39 mouse cellular contexts compared by ENCODE assay signal in genomic region chr12:33365133-33365532, GRCm38 (mm10). TPM values are rescaled to one million over a fixed set of nuclear protein-coding genes. Genes with fewer than 3 reads are reported as not detected.
"Had no signal": no experiment of that assay in that cellular context is flagged by ENCODE, and none has a peak within 500 bp of the region (broad histone marks: within the 10 kb centered on the region; RNA-seq: fewer than 3 reads in every experiment).

No protein-coding gene starts in this region.

- H3K4me3 ChIP-seq: left cerebral cortex, adult 2 months; limb, embryonic 10.5 days; limb, embryonic 12.5 days; limb, embryonic 13.5 days; limb, embryonic 15.5 days; liver, embryonic 12.5 days; liver, embryonic 13.5 days; liver, embryonic 15.5 days; lung, embryonic 15.5 days; megakaryocyte, embryonic 14.5 days; midbrain, embryonic 10.5 days; midbrain, embryonic 12.5 days; midbrain, embryonic 13.5 days; midbrain, embryonic 15.5 days; myocyte had no signal

- H3K27me3 ChIP-seq: limb, embryonic 12.5 days; limb, embryonic 13.5 days; limb, embryonic 15.5 days; liver, embryonic 12.5 days; liver, embryonic 13.5 days; liver, embryonic 15.5 days; lung, embryonic 15.5 days; megakaryocyte, embryonic 14.5 days; midbrain, embryonic 12.5 days; midbrain, embryonic 13.5 days; midbrain, embryonic 15.5 days had no signal

- H3K9me3 ChIP-seq: limb, embryonic 10.5 days; limb, embryonic 12.5 days; limb, embryonic 13.5 days; limb, embryonic 15.5 days; liver, embryonic 12.5 days; liver, embryonic 13.5 days; liver, embryonic 15.5 days; lung, embryonic 15.5 days; megakaryocyte, embryonic 14.5 days; midbrain, embryonic 10.5 days; midbrain, embryonic 12.5 days; midbrain, embryonic 13.5 days; midbrain, embryonic 15.5 days had no signal

- DNase-seq: left cerebral cortex, postnatal 4 days; liver; liver, embryonic 13.5 days; liver, postnatal 0 days; lung, adult 18-20 months; lung, adult 2 months; lung, embryonic 14.5 days; lung, postnatal 10 days; lung, postnatal 14 days; lung, postnatal 36 days; lung, postnatal 4 days; midbrain, embryonic 14.5 days had no signal

- H3K36me3 ChIP-seq: lung, embryonic 15.5 days; midbrain, embryonic 15.5 days had no signal

- H3K4me2 ChIP-seq: limb, embryonic 12.5 days; limb, embryonic 13.5 days; limb, embryonic 15.5 days; liver, embryonic 11.5 days; liver, embryonic 12.5 days; liver, embryonic 13.5 days; liver, embryonic 15.5 days; lung, embryonic 14.5 days; lung, embryonic 15.5 days; midbrain, embryonic 12.5 days; midbrain, embryonic 13.5 days; midbrain, embryonic 15.5 days had no signal

- H3K9ac ChIP-seq: limb, embryonic 12.5 days; limb, embryonic 13.5 days; limb, embryonic 15.5 days; liver, embryonic 12.5 days; liver, embryonic 13.5 days; liver, embryonic 14.5 days; liver, embryonic 15.5 days; liver, postnatal 0 days; lung, embryonic 14.5 days; lung, embryonic 15.5 days; midbrain, embryonic 12.5 days; midbrain, embryonic 13.5 days; midbrain, embryonic 15.5 days had no signal

- H3K27ac ChIP-seq: left cerebral cortex, adult 2 months; limb, embryonic 10.5 days; limb, embryonic 12.5 days; limb, embryonic 13.5 days; limb, embryonic 15.5 days; liver, embryonic 12.5 days; liver, embryonic 13.5 days; liver, embryonic 14.5 days; liver, embryonic 15.5 days; lung, embryonic 15.5 days; macrophage; midbrain, embryonic 10.5 days; midbrain, embryonic 12.5 days; midbrain, embryonic 13.5 days; midbrain, embryonic 15.5 days had no signal

- H3K4me1 ChIP-seq: limb, embryonic 12.5 days; midbrain, embryonic 10.5 days; midbrain, embryonic 12.5 days; midbrain, embryonic 15.5 days had no signal

- ATAC-seq: liver, embryonic 12.5 days; liver, postnatal 0 days; lung, postnatal 0 days; midbrain, embryonic 13.5 days; midbrain, embryonic 15.5 days had no signal

RNA-seq across cellular contexts. Expression of gene Efcab10, which starts 29.5 kb away (rescaled TPM):
- total RNA-seq: liver, adult 2 months; megakaryocyte progenitor cell, adult 5-6 weeks; megakaryocyte, adult 5-6 weeks; megakaryocyte-erythroid progenitor cell, adult 5-6 weeks; midbrain, postnatal 0 days; monocyte, adult 5-6 weeks had no signal
- polyA plus RNA-seq: limb, embryonic 14.5 days; limb, embryonic 15.5 days; liver, adult 2 months; liver, embryonic 11.5 days; liver, embryonic 12.5 days; liver, embryonic 13.5 days; liver, embryonic 14.5 days; liver, embryonic 15.5 days; liver, embryonic 16.5 days; liver, postnatal 0 days; macrophage; myocyte; neural tube, embryonic 11.5 days had no signal
